8 mouse cellular contexts compared by ENCODE assay signal in the genomic region with DNA sequence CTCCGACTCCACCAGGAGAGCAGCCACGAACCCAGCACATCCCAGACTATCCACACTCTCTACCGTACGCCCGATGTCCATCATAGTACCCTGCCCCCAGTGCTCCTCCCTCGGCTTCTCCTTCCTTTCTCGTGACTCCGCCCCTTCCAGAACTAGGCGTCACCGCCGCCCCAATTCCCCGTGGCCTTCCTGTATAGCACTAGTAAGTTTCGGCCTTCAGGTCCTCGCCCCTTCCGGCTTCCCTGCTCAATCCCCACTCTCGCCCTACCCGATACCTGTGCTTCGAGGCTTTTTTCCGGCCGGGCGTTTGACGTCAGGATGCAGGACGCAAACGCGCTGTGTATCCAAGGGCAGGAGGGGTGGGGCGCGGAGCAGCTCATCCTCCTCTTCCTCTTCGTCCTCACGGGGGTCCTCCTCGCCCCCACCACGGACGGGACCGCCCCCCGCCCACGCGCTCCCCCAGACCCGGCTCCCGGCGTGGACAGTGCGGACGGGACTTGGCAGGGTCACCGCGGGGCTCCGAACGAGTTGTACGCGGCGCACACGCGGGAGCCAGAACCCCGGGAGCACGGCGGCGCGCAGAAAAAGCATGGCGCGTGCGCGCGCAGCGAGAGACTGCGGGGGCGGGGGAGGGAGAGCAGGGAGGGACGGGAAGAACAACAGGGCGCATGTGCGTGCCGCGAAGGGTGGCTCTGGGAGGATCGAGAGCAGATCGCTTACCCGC. TPM values are rescaled to one million over a fixed set of nuclear protein-coding genes. Genes with fewer than 3 reads are reported as not detected.
DNase-seq lines count a peak whose midpoint lies in the region; ATAC-seq and TF ChIP-seq lines count a peak whose summit lies in the region.

A gene (minus strand): TSS at position 617 of the 724 bp plus-strand sequence.

- 0 out of 2 replicates have a peak, but pooled peaks cover 2% of the 10 kb centered on the region for H3K4me1 ChIP-seq in bone marrow macrophage, adult 2 months (ENCODE audit: control insufficient read depth, insufficient read depth, low read length)
- H3K4me1 ChIP-seq in embryonic fibroblast, embryonic 13.5 days (ENCODE audit: control insufficient read depth, insufficient read depth, low read length) = no peaks in the 10 kb centered on the region
- peaks cover 7% of the 10 kb centered on the region; the same call in 1 of the 2 replicates for H3K4me1 ChIP-seq in kidney, embryonic 14.5 days (ENCODE audit: control insufficient read depth, insufficient read depth, low read length)
- H3K4me1 ChIP-seq in limb, embryonic 15.5 days = peaks cover 18% of the 10 kb centered on the region

- under 1% methylated on average over 69 of the region's 71 CpGs for WGBS in kidney, embryonic 14.5 days
- WGBS in limb, embryonic 15.5 days = under 1% methylated on average over 70 of the region's 71 CpGs

- peak within 1 kb of the TSS; percentile 93 for H3K4me3 ChIP-seq in bone marrow macrophage, adult 2 months (ENCODE audit: insufficient read depth, low read length)
- H3K4me3 ChIP-seq in embryonic fibroblast, embryonic 13.5 days (ENCODE audit: insufficient read depth, low read length) = peak within 1 kb of the TSS; percentile 44
- peak within 1 kb of the TSS; percentile 89 for H3K4me3 ChIP-seq in kidney, embryonic 14.5 days (ENCODE audit: low read length)
- peak within 1 kb of the TSS; percentile 87 for H3K4me3 ChIP-seq in limb, embryonic 15.5 days

- no peak for TF ChIP-seq CTCF in bone marrow macrophage, adult 2 months (IDR thresholded peaks at IDR 0.05; ENCODE audit: low read depth, low read length)
- TF ChIP-seq CTCF in embryonic fibroblast, embryonic 13.5 days (IDR thresholded peaks at IDR 0.05; ENCODE audit: borderline replicate concordance, insufficient read depth, low read length) = no peak

- H3K9ac ChIP-seq in kidney, embryonic 14.5 days (ENCODE audit: low read depth, low read length) = peak within 1 kb of the TSS; percentile 91
- peak within 1 kb of the TSS; percentile 85 for H3K9ac ChIP-seq in limb, embryonic 15.5 days

- peak; percentile 89 for ATAC-seq in kidney, embryonic 14.5 days (ENCODE audit: low FRiP score, low TSS enrichment)
- ATAC-seq in limb, embryonic 15.5 days (ENCODE audit: insufficient number of reproducible peaks, low FRiP score, low TSS enrichment, low read depth) = peak; percentile 89

- H3K4me2 ChIP-seq in kidney, embryonic 14.5 days (replicated peaks; ENCODE audit: low read depth, low read length) = peak within 1 kb of the TSS; percentile 81
- peak within 1 kb of the TSS; percentile 83 for H3K4me2 ChIP-seq in limb, embryonic 15.5 days

- peak; percentile 99 for DNase-seq in A20 (ENCODE audit: low read depth, low spot score)
- peak; percentile 95 to 96 for DNase-seq in heart, adult 9 months (ENCODE audit: low spot score in 2 of 2)
- DNase-seq in monocyte, adult 2 months (ENCODE audit: low read depth in 1 of 2, low spot score in 2 of 2) = peak; percentile 91 to 92
- peak; percentile 94 to 96 for DNase-seq in spleen, postnatal 36 days (ENCODE audit: low spot score in 2 of 2)

- peaks cover 38% of the 10 kb centered on the region for H3K36me3 ChIP-seq in kidney, embryonic 14.5 days (ENCODE audit: control insufficient read depth, insufficient read depth, low read length)
- peaks cover 42% of the 10 kb centered on the region for H3K36me3 ChIP-seq in limb, embryonic 15.5 days

- no peaks in the 10 kb centered on the region for H3K9me3 ChIP-seq in kidney, embryonic 14.5 days (ENCODE audit: control insufficient read depth, low read length)
- no peaks in the 10 kb centered on the region for H3K9me3 ChIP-seq in limb, embryonic 15.5 days

- TF ChIP-seq POLR2A in bone marrow macrophage, adult 2 months (IDR thresholded peaks at IDR 0.05; ENCODE audit: borderline replicate concordance, low read depth, low read length) = no peak; the same call in 1 of the 2 replicates
- peak; percentile 66 for TF ChIP-seq POLR2A in embryonic fibroblast, embryonic 13.5 days (IDR thresholded peaks at IDR 0.05; ENCODE audit: low read depth, low read length)

- H3K27ac ChIP-seq in bone marrow macrophage, adult 2 months (ENCODE audit: insufficient read depth, low read depth, low read length) = peak within 1 kb of the TSS; percentile 89
- peak within 1 kb of the TSS; percentile 78 for H3K27ac ChIP-seq in embryonic fibroblast, embryonic 13.5 days (ENCODE audit: insufficient read depth, low read length)
- H3K27ac ChIP-seq in kidney, embryonic 14.5 days (ENCODE audit: low read depth, low read length) = peak within 1 kb of the TSS; percentile 99
- H3K27ac ChIP-seq in limb, embryonic 15.5 days = peak within 1 kb of the TSS; percentile 99

- no peaks in the 10 kb centered on the region for H3K27me3 ChIP-seq in kidney, embryonic 14.5 days (ENCODE audit: control insufficient read depth, insufficient read depth, low read length)
- no peaks in the 10 kb centered on the region for H3K27me3 ChIP-seq in limb, embryonic 15.5 days

RNA-seq across cellular contexts. Expression of the gene that starts here (rescaled TPM):
- 26.0 and 29.1 TPM in 2 replicates for polyA plus RNA-seq in bone marrow macrophage, adult 2 months (2012; ENCODE audit: insufficient read depth, insufficient read length, missing spikeins)
- 21.4 and 24.7 TPM in 2 replicates for polyA plus RNA-seq in embryonic fibroblast, embryonic 13.5 days (2011; ENCODE audit: insufficient read length, low read depth, missing spikeins)
- polyA plus RNA-seq in kidney, embryonic 14.5 days (2014; fragmentation: Nextera tagmentation; extraction: Ambion mirVana) = 32.1 and 32.5 TPM in 2 replicates
- polyA plus RNA-seq in limb, embryonic 15.5 days (2015; fragmentation: Nextera tagmentation; extraction: Ambion mirVana) = 33.2 and 33.9 TPM in 2 replicates

Comparison
In these comparisons a context has a peak if more than half of its experiments do, and no peak if none do; other contexts are left out.
1. Peak in every context shown above with its lines: DNase-seq, ATAC-seq, H3K4me3 ChIP-seq and H3K27ac ChIP-seq.